Mouse (Mus musculus) cerebellum, adult 8-10 months (tissue): ENCODE measurements around the gene Sorbs2.

Experiments
- DNase-seq: peaks from one replicate; pipeline ENCODE4 v3.0.0; 2022

Gene Sorbs2

DNA sequence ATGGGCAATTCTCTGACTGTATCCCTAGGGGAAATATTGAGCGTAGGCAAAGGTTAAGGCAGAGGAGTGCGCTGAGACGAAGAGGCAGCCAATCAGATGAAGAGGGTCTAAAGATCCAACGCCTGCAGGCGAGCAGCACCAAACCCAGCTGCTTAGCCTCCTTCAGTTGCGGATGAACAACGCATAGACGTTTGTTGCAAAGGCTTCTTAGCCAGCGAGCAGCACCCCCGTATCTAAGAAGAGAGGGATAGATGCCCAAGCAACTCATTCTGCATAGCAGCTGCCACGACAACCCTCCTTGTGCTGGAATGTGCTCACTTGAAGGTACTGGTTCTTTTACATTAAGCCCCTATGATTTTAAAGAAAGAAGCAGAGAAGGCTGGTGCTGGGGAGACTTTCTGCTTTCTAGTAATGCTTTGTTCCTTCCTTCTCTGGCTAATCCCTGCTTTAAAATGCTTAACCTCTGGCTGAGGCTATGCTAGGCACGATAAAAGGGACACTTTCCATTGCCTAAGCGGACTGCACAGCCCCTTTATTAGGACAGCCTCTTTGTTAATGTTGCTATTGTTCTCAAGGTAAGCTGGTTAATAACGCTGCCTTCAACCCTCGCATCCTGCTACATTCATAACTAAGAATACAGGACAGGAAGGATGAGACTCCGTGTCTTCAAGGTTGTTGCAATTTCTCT lies at the start of gene Sorbs2:
TSS of gene Sorbs2 (plus strand) at position 155 of the 688 bp plus-strand sequence.
- DNase-seq: peak; percentile 1

DNA sequence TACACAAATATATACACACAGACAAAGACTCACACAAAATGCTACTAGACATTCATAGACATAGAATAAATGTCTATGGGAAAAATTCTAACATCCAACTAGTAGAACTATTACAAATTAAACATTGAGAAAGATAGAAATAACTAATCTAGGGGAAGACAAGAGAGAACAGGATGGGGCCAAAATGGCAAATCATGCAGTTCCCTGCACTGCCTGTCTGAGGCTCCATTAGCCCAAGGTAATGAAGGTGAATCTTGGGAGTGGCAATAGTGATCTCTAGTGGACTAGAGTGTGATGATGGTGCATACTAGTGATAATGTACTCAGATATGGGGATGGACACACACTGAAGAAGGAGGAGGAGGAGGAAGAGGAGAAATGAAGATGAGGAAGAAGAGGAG lies 49.7 kb upstream of the Sorbs2 start:
- no peak for DNase-seq

DNA sequence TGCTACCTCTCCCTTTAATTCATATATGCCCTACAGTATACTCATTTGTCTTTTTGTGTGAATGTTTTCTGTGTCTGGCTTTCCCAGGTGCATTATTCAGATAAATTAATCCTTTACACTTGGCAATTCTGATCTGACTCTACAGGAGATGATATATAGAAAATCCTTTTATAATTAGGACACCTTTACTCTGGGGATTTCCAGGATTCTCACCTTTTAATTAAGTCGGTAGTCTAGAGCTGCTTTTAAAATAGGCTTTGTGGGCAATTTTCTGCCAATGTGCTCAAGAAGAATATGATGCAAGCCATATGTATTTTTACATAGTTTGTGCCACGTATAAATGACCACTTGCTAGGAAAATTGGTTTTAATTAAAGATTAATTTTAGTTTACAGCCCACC lies 38.6 kb upstream of the Sorbs2 start:
- no peak for DNase-seq

DNA sequence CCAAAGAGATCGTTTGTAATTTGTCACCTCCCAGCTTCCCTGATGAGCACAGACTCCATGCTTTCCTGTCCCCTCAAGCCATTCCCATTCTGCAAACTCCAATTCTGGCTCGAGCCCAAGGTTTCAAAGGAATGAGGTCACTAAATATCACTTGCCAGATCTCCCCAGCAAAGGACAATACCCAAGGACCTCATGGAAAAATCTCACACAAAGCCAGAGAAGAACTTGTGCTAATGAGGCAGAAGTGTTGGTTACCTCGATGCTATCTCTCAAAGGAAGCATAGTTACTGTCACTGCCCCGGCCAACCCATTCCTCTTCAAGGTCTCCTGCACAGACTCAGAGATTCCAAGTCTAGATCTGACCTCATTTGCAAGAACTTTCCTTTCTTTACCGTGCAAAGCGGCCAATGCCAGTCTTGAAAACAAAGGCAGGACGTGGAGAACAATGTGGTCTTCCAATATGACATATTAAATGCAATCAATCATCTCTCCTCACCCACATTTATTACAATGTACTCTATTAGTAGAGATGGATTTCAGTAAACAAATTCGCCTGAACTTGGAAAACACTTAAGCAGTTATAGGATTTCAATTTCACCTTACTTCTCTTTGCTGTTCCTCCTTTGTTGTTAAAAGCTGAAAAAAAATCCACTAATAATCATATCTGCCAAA lies 37.9 kb upstream of the Sorbs2 start:
- DNase-seq: no peak

DNA sequence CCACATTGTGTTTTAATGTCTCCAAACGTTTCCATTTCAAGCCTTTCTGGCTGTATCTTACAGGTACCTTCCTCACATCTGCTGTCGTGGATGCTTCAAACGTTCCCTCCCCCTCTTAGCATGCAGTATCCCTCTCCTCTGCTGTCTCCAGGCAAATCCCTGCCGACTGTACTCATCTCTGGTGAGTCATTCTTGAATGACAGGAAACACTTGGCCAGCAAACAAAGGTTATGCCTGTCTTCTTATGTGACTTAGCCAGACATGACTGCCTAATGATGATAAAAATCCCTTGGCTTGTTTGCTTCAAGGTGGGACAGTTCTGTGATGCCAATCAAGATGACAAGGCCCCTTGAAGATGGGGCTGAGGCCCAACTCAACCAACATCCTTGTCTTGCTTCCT lies 26.7 kb upstream of the Sorbs2 start:
- no peak for DNase-seq

DNA sequence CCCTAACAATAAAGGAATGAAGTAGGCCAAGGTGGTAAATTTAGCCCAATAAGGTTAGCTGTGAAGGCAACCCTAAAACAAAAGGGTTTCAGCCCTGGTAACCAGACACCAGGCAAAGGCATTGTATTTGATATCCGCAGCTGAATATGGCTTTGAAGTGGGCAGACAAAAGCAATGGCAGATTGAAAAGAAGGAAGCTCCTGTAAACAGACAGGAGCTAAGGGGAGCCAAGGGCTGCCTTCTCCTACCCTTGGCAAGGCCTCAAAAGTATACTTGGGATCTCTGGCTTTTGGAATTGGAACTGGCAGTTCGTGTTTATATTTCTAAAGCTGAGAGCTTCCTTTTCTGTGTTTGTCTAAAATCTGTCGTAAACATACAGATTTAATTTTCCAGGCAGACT lies 21.3 kb upstream of the Sorbs2 start:
- no peak for DNase-seq

DNA sequence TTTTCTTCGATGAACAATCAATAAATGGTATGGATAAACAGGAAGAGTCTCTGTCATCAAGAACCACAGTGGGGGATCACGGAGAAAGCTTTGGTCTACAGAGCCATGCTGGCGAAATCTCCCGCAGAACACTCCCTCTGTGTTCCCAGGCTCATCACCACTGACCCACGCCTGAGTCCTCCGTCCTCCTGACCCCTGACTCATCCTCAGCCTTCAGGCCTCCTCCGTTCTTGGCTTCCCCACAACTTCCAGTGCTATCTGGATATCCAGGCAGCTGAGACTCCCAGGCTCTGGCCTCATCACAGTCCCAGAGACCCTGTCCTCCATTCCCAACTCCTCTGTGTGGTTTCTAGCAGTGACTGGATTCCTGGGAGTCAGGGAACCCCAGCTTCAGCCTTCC lies 3.6 kb upstream of the Sorbs2 start:
- no peak for DNase-seq

DNA sequence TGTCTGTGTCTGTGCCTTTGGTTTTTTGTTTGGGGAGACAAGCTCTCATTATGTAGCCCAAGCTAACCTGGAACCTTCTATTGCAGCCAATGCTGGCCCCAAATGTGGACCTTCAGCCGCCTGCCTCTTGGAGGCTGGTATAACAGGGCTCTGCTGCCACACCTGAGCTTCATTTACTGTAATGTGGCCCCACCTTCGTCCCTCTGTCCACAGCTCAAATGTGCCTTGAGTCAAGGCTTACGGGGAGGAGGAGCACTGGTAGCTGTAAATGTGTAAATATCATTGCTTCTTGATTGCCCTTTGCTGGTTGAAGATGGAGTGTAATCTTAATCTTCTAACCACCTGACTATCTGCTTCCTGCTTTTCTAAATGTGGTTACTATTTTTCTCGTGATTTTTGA lies 1.2 kb upstream of the Sorbs2 start:
- DNase-seq: no peak

DNA sequence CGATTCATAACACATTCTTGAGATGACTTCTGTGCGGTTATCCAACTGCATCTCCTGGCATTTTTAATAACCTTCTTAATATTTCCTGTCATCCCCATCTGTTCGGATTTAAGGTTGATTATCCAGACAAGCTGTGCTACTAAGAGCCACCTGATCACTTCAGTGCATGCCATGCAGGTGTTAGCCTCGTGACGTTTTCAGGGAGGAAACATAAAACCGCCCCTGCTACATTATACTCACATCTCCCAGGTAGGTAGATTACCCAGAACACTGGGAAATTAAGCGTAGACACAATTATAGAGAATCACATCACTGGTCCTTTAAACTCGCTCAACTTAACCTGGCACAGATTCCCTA lies 333 bp upstream of the Sorbs2 start:
- DNase-seq: no peak

DNA sequence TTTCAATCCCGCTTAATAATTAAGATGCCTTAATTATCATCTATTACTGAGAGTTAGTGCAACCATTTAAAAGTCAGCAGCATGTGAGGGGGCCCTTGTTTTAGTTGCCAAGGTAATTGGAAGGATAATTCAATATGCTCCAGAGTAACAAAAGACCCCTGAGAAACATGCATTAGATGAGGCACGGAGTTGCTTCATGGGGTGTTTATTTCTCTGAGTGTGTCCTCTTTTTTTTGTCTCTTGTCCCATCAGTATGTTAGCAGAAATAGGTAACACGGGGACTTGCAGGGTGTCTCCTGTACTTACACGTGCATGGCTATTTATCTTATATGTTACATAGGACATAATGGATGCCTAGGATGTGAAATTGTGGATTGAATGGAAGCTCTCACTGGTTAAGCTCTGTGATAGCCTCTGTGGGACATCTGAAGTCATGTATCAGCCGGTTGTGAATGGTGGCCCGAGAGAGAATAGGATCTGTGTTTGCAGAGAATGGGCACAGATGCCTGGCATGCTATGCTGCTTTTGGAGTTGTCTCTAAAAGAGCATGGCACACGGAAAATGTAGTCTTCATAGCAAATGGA lies 1.0 kb downstream of the Sorbs2 start:
- no peak for DNase-seq

DNA sequence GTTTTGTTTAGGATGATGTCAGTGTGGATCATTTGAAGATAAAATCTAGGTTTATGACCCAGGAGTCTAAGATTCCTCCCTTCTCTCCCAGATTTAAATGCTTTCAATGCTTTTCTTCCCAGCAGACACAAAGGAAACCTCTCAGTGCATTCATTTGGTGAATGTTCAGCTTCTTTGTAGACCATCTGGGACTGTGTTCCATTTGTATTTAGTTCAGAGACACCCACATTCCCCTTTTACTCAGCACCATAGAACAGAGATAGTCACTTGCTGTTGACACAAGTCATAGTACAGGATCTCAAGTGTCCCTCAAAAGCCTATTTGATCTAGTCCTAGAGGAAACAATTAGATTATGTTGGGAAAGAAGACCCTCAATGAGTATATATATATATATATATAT lies 4.8 kb downstream of the Sorbs2 start:
- no peak for DNase-seq

DNA sequence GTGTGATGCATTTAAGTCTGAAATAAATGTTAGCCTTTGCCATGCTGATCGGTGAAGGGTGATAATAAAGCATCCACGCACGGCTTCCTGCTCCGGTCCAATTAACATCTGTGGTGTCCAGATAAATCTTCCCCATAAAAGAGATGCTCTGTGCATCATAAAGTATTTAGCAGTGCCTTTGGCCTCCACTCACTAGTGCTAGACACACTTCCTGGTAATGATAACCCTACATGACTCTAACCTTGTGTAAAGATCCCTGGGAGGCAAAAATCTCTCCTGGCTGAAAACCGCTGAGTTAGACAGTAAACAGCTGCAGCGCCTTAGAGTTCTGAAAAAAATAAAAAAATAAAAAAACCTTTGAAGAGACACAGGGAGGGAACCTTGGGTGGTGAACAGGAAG lies 14.0 kb downstream of the Sorbs2 start:
- no peak for DNase-seq

DNA sequence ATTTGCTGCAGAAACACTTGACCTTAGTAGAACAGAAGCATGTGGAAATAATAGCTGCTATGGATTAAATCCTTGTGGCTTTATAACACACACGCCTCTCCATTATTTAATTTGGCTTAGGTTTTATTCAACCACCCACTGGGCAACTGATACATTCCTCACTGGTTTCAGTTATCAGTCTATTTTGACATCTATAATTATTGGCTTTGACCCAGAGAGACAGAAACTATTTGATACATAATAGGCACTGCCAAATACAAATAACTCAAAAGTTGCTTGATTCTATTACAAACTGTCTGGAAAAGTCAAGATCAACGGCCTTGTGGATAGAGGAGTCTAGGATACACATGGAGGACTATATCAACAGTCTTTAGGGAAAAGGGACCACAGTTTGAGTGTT lies 20.1 kb downstream of the Sorbs2 start:
- no peak for DNase-seq

DNA sequence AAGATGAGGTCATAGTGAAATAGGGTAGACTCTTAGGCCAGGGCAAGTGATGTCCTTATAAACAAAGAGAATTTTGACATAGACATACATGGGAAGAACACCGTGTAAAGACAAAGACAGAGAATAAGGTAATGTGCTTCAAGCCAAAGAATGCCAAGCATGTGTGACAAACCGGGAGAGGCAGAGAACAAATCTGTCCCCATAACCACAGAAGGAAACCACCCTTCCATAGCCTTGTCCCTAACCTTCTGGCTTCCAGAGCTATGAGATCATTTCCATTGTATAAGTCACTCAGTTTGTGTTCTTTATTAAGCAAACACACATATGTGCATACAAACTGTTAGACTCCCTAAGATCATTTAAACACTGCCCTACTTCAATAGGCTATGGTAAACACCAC lies 21.3 kb downstream of the Sorbs2 start:
- no peak for DNase-seq

DNA sequence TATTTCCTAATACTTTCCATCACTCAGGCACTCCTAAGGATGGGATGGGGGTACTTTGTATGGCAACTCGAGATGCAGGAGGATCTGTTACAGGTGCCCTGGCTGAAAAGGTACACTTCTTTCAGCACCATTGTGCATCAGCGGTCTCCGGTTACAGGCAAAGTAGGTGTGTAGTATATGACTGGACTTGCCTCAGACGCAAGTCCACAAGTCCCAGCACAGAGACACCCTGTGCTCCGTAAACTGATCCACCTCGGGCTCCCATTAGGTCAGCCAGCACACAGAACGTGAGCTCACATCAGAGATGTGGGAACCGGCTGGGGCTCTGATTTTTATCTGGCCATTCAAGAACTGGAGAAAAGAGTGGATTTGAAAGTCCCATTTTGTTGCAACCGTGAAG lies 29.0 kb downstream of the Sorbs2 start:
- no peak for DNase-seq

DNA sequence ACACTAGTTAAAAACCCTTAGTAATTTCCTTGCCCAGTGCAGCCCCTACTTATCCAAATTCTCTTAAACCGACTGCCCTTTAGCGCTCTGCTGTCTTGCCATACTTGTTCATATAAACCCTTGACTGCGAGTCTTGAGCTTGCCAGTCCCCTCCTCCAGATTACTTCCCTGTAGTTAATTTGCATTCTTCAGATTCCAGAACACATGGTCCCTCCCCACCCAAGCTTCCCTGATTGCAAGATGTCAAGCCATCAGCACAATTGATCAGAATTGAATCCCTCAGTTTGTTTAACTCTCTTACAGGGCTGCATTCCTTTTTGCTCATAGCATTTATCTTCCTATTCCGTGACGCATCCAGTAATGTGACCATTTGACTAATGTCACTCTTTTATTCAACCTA lies 32.9 kb downstream of the Sorbs2 start:
- DNase-seq: no peak

DNA sequence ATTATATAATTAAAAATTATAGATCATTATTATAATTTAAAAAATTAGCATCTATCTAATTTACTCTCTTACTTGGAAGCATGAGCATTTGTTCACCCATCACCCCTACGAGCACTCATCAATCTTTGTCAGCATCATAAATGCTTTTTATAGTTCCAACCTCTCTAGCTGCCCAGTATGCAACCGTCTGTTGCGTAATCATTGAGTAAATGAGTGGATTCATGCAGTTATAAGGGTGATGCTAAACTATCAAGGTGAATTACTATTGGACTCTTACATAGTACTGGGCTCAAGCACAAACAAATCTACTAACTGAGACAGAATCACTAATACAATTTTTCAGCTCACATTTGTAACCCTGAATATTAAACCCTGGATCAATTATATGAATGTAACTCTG lies 44.6 kb downstream of the Sorbs2 start:
- DNase-seq: no peak

DNA sequence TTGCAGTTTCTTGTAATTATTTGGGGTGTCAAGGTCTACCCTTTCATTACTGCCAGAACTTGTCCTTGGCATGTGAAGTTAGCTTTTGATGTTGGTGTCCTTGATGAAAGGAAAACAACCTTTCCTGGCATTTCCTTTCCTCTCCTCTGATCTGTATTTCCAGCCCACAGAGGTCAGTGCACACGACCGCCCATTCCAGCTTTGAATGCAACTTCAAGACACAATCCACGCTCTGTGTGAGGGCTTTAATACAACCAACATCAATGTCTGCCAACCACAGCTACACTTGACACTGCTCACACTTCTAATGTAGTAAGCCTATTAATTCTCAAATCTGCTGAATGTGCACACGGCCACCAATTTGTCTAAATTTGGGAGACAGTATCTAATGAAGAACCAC lies 47.0 kb downstream of the Sorbs2 start:
- DNase-seq: no peak

DNA sequence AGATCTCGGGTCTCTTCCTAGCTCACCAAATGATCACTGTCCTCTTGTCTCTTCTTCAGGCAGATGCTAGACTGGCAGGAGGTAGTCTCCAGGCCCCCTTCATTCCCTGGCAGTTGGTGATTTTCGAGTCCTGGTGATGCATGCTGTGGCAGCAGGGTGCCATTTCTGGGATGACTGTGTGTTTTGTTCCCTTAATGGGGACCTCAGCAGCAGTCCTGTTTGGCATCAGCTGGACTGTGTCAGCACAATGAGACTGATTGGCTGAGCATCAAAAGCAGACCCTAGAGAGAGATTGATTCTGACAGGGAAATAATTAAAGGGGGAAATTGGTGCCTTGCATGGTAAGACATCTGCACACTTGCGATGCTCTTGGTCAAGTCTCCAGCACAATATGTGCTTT lies 50.3 kb downstream of the Sorbs2 start:
- no peak for DNase-seq

DNA sequence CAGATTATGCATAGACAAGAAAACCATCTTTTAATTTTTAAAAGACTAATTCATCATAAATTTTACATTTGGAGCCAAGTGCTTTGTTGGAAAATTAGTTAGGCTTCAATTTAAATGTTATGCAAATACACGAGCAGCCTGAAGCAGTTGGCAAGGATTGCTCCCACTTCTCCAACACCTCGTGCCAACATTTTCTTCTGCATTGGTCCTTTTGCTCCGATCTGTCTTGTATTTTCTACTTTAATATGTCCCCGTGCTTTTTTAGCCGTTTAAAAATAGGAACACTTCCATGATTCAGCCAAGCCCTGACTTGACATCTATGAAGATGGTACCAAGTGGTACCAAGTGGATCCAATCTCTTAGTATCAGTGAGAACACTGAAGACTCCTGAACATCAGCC lies 50.8 kb downstream of the Sorbs2 start:
- DNase-seq: no peak

DNA sequence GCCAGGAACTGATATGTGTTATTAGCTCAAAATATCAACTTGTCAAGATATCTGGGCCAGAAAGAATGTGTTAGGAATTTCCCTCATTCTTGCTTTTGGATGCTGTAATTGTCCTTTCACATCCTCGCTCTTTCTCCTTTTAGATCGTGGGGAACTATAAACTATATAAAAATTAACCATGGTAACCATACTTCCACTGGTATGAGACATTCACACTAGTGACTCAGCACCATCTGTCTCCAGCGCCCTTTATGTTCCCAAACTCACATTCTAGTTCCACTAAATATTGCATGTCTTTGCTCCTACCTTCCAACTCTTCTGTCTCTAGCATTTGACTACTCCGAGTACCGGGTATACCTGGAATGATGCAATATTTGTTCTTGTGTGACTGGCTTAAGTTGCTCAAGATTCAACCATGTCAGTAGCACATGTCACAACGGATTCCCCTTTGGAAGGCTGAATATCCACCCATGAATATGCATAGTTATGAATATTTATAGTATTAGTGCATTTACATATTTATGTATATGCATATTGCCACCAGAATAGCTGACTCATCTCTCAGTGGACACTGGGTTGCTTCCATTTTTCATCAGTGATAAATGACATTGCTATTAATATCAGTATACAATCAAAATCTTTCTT lies 51.7 kb downstream of the Sorbs2 start:
- no peak for DNase-seq

DNA sequence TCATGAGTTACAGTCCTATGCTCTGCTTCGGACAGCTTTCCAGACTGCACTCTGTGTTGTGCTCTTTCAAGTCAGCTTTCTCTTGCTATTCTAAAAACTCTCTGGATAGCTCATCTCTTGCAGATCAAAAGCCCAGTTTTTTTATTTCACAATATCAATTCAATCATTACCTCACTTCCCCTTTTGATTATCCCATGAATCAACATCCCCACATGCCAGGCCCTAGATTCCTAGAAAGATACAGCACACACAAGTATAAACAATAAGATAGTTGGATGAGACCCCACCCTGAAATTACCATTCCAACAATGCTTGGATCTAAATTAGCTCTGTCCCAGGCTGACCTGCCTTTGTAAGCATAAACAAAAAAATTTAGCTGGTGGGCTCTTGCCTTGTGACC lies 57.6 kb downstream of the Sorbs2 start:
- no peak for DNase-seq

DNA sequence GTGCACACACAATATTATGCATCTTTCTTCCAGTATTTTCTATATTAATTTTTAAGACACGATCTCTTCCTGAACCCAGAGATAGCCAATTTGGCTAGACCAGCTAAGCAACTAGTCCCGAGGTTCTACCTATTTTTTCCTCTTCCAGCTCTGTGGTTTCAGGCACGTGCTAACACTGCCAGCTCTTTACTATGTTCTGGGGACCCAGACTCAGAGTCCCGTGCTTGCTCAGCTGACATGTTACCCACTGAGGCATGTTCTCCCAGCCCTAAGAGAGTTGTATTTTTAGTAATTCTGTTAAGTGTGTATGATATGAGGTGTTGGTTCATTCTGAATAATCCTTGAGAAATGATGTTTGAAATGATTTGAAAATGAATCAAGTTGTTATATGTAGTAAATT lies 62.5 kb downstream of the Sorbs2 start:
- DNase-seq: no peak
